Comparison of ENCODE assay signal across 7 mouse cellular contexts in genomic region chr17:8592427-8593277, GRCm38 (mm10). TPM values are rescaled to one million over a fixed set of nuclear protein-coding genes. Genes with fewer than 3 reads are reported as not detected.
A peak's percentile ranks its signal among the peaks of the same experiment; 100 is the strongest.
DNase-seq lines count a peak whose midpoint lies in the region; ATAC-seq and TF ChIP-seq lines count a peak whose summit lies in the region.

No protein-coding gene starts in this region.

- H3K9me3 ChIP-seq in embryonic facial prominence, embryonic 14.5 days (ENCODE audit: control insufficient read depth, low read length) = 0 out of 2 replicates have a peak, but pooled peaks cover 3% of the 10 kb centered on the region
- H3K9me3 ChIP-seq in heart, embryonic 11.5 days (replicated peaks; ENCODE audit: control insufficient read depth, low read length) = no peaks in the 10 kb centered on the region; the same call in 1 of the 2 replicates
- no peaks in the 10 kb centered on the region for H3K9me3 ChIP-seq in kidney, embryonic 14.5 days (ENCODE audit: control insufficient read depth, low read length)
- H3K9me3 ChIP-seq in limb, embryonic 14.5 days (ENCODE audit: control insufficient read depth, low read length) = no peaks in the 10 kb centered on the region
- H3K9me3 ChIP-seq in midbrain, postnatal 0 days (ENCODE audit: low read length) = no peaks in the 10 kb centered on the region

- 14% methylated on average over 22 of the region's 22 CpGs for WGBS in embryonic facial prominence, embryonic 14.5 days
- 17% methylated on average over 22 of the region's 22 CpGs for WGBS in heart, embryonic 11.5 days (ENCODE audit: insufficient replicate concordance)
- 11% methylated on average over 22 of the region's 22 CpGs for WGBS in kidney, embryonic 14.5 days
- 16% methylated on average over 22 of the region's 22 CpGs for WGBS in limb, embryonic 14.5 days
- WGBS in midbrain, postnatal 0 days = 16% methylated on average over 22 of the region's 22 CpGs

- no peaks in the 10 kb centered on the region for H3K4me1 ChIP-seq in embryonic facial prominence, embryonic 14.5 days (ENCODE audit: control insufficient read depth, insufficient read depth, low read length)
- H3K4me1 ChIP-seq in heart, embryonic 11.5 days (ENCODE audit: control insufficient read depth, insufficient read depth, low read length) = no peaks in the 10 kb centered on the region
- no peaks in the 10 kb centered on the region for H3K4me1 ChIP-seq in kidney, embryonic 14.5 days (ENCODE audit: control insufficient read depth, insufficient read depth, low read length)
- no peaks in the 10 kb centered on the region for H3K4me1 ChIP-seq in limb, embryonic 14.5 days (ENCODE audit: control insufficient read depth, insufficient read depth, low read length)
- H3K4me1 ChIP-seq in midbrain, postnatal 0 days (ENCODE audit: insufficient read depth, low read length) = no peaks in the 10 kb centered on the region

- H3K27me3 ChIP-seq in embryonic facial prominence, embryonic 14.5 days (replicated peaks; ENCODE audit: control insufficient read depth, insufficient read depth, low read length) = 0 out of 2 replicates have a peak, but pooled peaks cover 8% of the 10 kb centered on the region
- peaks cover 22% of the 10 kb centered on the region for H3K27me3 ChIP-seq in heart, embryonic 11.5 days (ENCODE audit: control insufficient read depth, insufficient read depth, low read length)
- no peaks in the 10 kb centered on the region for H3K27me3 ChIP-seq in kidney, embryonic 14.5 days (ENCODE audit: control insufficient read depth, insufficient read depth, low read length)
- H3K27me3 ChIP-seq in limb, embryonic 14.5 days (ENCODE audit: control insufficient read depth, insufficient read depth, low read length) = no peaks in the 10 kb centered on the region
- no peaks in the 10 kb centered on the region for H3K27me3 ChIP-seq in midbrain, postnatal 0 days (ENCODE audit: insufficient read depth, low read length)
- no peaks in the 10 kb centered on the region for H3K27me3 ChIP-seq in splenic B cell, adult 2 months (ENCODE audit: control insufficient read depth, insufficient read depth, low read length, poor library complexity, severe bottlenecking)

- peak; percentile 55; the same call in 1 of the 2 replicates for ATAC-seq in embryonic facial prominence, embryonic 14.5 days (ENCODE audit: low read depth)
- ATAC-seq in heart, embryonic 11.5 days (replicated peaks; ENCODE audit: insufficient number of reproducible peaks, low FRiP score, low TSS enrichment) = no peak
- peak; percentile 64 for ATAC-seq in kidney, embryonic 14.5 days (ENCODE audit: low FRiP score, low TSS enrichment)
- peak; percentile 55; the same call in 1 of the 2 replicates for ATAC-seq in limb, embryonic 14.5 days (ENCODE audit: low FRiP score, low read depth)
- peak; percentile 81 for ATAC-seq in midbrain, postnatal 0 days (ENCODE audit: low FRiP score)

- H3K36me3 ChIP-seq in embryonic facial prominence, embryonic 14.5 days (ENCODE audit: control insufficient read depth, insufficient read depth, low read length) = no peaks in the 10 kb centered on the region
- H3K36me3 ChIP-seq in heart, embryonic 11.5 days (ENCODE audit: control insufficient read depth, insufficient read depth, low read length) = no peaks in the 10 kb centered on the region
- no peaks in the 10 kb centered on the region for H3K36me3 ChIP-seq in kidney, embryonic 14.5 days (ENCODE audit: control insufficient read depth, insufficient read depth, low read length)
- no peaks in the 10 kb centered on the region for H3K36me3 ChIP-seq in limb, embryonic 14.5 days (ENCODE audit: control insufficient read depth, insufficient read depth, low read length)
- no peaks in the 10 kb centered on the region for H3K36me3 ChIP-seq in midbrain, postnatal 0 days (ENCODE audit: insufficient read depth, low read length)
- no peaks in the 10 kb centered on the region for H3K36me3 ChIP-seq in splenic B cell, adult 2 months (ENCODE audit: control insufficient read depth, insufficient read depth, low read length, poor library complexity, severe bottlenecking)

- H3K9ac ChIP-seq in embryonic facial prominence, embryonic 14.5 days (ENCODE audit: low read depth, low read length) = 0 out of 2 replicates have a peak overlapping the region, but pooled peaks have one; percentile 2
- H3K9ac ChIP-seq in heart, embryonic 11.5 days (ENCODE audit: low read depth, low read length) = no peak overlapping the region
- H3K9ac ChIP-seq in kidney, embryonic 14.5 days (ENCODE audit: low read depth, low read length) = no peak overlapping the region
- H3K9ac ChIP-seq in limb, embryonic 14.5 days (ENCODE audit: low read depth, low read length, severe bottlenecking) = 0 out of 2 replicates have a peak overlapping the region, but pooled peaks have one; percentile 21
- no peak overlapping the region for H3K9ac ChIP-seq in midbrain, postnatal 0 days (replicated peaks; ENCODE audit: low read length, poor library complexity, severe bottlenecking)

- TF ChIP-seq CTCF in midbrain, postnatal 0 days (IDR thresholded peaks at IDR 0.05) = peak; percentile 98

- H3K4me3 ChIP-seq in embryonic facial prominence, embryonic 14.5 days (ENCODE audit: low read depth, low read length) = no peak overlapping the region
- H3K4me3 ChIP-seq in heart, embryonic 11.5 days (ENCODE audit: low read depth, low read length) = no peak overlapping the region
- peak overlapping the region; percentile 10; the same call in 1 of the 2 replicates for H3K4me3 ChIP-seq in kidney, embryonic 14.5 days (ENCODE audit: low read length)
- peak overlapping the region; percentile 18 for H3K4me3 ChIP-seq in limb, embryonic 14.5 days (replicated peaks; ENCODE audit: low read length)
- H3K4me3 ChIP-seq in midbrain, postnatal 0 days (ENCODE audit: low read depth, low read length) = peak overlapping the region; percentile 19; the same call in 1 of the 2 replicates

- peak; percentile 87 for DNase-seq in adrenal gland, postnatal 14 days
- peak; percentile 76 for DNase-seq in embryonic facial prominence, embryonic 14.5 days (ENCODE audit: low spot score)
- peak; percentile 62 for DNase-seq in limb, embryonic 14.5 days (ENCODE audit: low spot score)
- DNase-seq in midbrain, postnatal 0 days (ENCODE audit: low spot score) = peak; percentile 79
- peak; percentile 43 for DNase-seq in splenic B cell, adult 2 months (ENCODE audit: low read depth, low spot score)

- TF ChIP-seq POLR2A in limb, embryonic 14.5 days (IDR thresholded peaks at IDR 0.05; ENCODE audit: borderline replicate concordance, extremely low read depth, insufficient read depth, insufficient read length) = no peak

- no peak overlapping the region for H3K27ac ChIP-seq in embryonic facial prominence, embryonic 14.5 days (replicated peaks; ENCODE audit: low read depth, low read length)
- H3K27ac ChIP-seq in heart, embryonic 11.5 days (ENCODE audit: low read depth, low read length) = no peak overlapping the region
- no peak overlapping the region for H3K27ac ChIP-seq in kidney, embryonic 14.5 days (ENCODE audit: low read depth, low read length)
- no peak overlapping the region for H3K27ac ChIP-seq in limb, embryonic 14.5 days (replicated peaks; ENCODE audit: low read depth, low read length)
- no peak overlapping the region for H3K27ac ChIP-seq in midbrain, postnatal 0 days (ENCODE audit: low read depth, low read length)

- H3K4me2 ChIP-seq in embryonic facial prominence, embryonic 14.5 days (ENCODE audit: low read depth, low read length) = peak overlapping the region; percentile 34
- peak overlapping the region; percentile 44 for H3K4me2 ChIP-seq in heart, embryonic 11.5 days
- H3K4me2 ChIP-seq in kidney, embryonic 14.5 days (replicated peaks; ENCODE audit: low read depth, low read length) = peak overlapping the region; percentile 38
- H3K4me2 ChIP-seq in limb, embryonic 14.5 days (replicated peaks; ENCODE audit: low read depth, low read length, severe bottlenecking) = peak overlapping the region; percentile 41
- peak overlapping the region; percentile 46 for H3K4me2 ChIP-seq in midbrain, postnatal 0 days (ENCODE audit: low read depth, low read length, poor library complexity, severe bottlenecking)

RNA-seq across cellular contexts. Expression of gene Gm17087, which starts 25.9 kb away (rescaled TPM):
- not detected in 2 replicates for total RNA-seq in adrenal gland, postnatal 14 days (2021)
- polyA plus RNA-seq in embryonic facial prominence, embryonic 14.5 days (2014; fragmentation: Nextera tagmentation; extraction: Ambion mirVana) = not detected in 2 replicates
- not detected in 2 replicates for polyA plus RNA-seq in heart, embryonic 11.5 days (2014; fragmentation: Nextera tagmentation; extraction: Ambion mirVana)
- polyA plus RNA-seq in kidney, embryonic 14.5 days (2014; fragmentation: Nextera tagmentation; extraction: Ambion mirVana) = not detected in 2 replicates
- polyA plus RNA-seq in limb, embryonic 14.5 days (2012; rRNA removed) = not detected in 2 replicates
- polyA plus RNA-seq in limb, embryonic 14.5 days (2014; fragmentation: Nextera tagmentation; extraction: Ambion mirVana) = not detected in 2 replicates
- total RNA-seq in midbrain, postnatal 0 days (2014; rRNA removed) = not detected in 2 replicates
- polyA plus RNA-seq in midbrain, postnatal 0 days (2015; fragmentation: Nextera tagmentation; extraction: Ambion mirVana) = not detected in 2 replicates

Comparison
In these comparisons a context has a peak if more than half of its experiments do, and no peak if none do; other contexts are left out.
1. H3K4me3 ChIP-seq: peak in kidney, embryonic 14.5 days (single experiment), limb, embryonic 14.5 days (single experiment) and midbrain, postnatal 0 days (single experiment); none in embryonic facial prominence, embryonic 14.5 days (single experiment) and heart, embryonic 11.5 days (single experiment).
2. H3K9ac ChIP-seq: peak in embryonic facial prominence, embryonic 14.5 days (single experiment) and limb, embryonic 14.5 days (single experiment); none in heart, embryonic 11.5 days (single experiment), kidney, embryonic 14.5 days (single experiment) and midbrain, postnatal 0 days (single experiment).
3. Peak in every context shown above with its lines, with median percentiles within 50 percentile points of each other: DNase-seq and H3K4me2 ChIP-seq.